Comparison of ENCODE assay signal across 8 mouse cellular contexts in genomic region chr13:43560458-43561411, GRCm38 (mm10). TPM values are rescaled to one million over a fixed set of nuclear protein-coding genes. Genes with fewer than 3 reads are reported as not detected.
DNase-seq lines count a peak whose midpoint lies in the region; ATAC-seq lines count a peak whose summit lies in the region.

No protein-coding gene starts in this region.

- no peaks in the 10 kb centered on the region for H3K27me3 ChIP-seq in embryonic facial prominence, embryonic 12.5 days
- peaks cover 26% of the 10 kb centered on the region for H3K27me3 ChIP-seq in midbrain, embryonic 12.5 days

- peak overlapping the region; percentile 94 for H3K4me2 ChIP-seq in embryonic facial prominence, embryonic 12.5 days (replicated peaks)
- H3K4me2 ChIP-seq in midbrain, embryonic 12.5 days (replicated peaks): peak overlapping the region; percentile 68

- intact Hi-C loops in heart, postnatal 10 days (cut with DNase I): no loop called here
- intact Hi-C loops in left cerebral cortex, postnatal 25 days (cut with DNase I): no loop called here
- intact Hi-C loops in left cerebral cortex, postnatal 14 days (cut with DNase I): loop anchor here (10.0 kb wide), 2 partner anchors 174 to 386 kb away; partner anchors contain the start of gene Tbc1d7

- peak overlapping the region; percentile 83 for H3K9ac ChIP-seq in embryonic facial prominence, embryonic 12.5 days
- H3K9ac ChIP-seq in midbrain, embryonic 12.5 days (replicated peaks): peak overlapping the region; percentile 74

- ATAC-seq in embryonic facial prominence, embryonic 12.5 days (ENCODE audit: insufficient number of reproducible peaks, insufficient read depth, low FRiP score, low TSS enrichment): no peak
- no peak for ATAC-seq in midbrain, embryonic 12.5 days (ENCODE audit: low FRiP score, low read depth)

- peaks cover 14% of the 10 kb centered on the region for H3K4me1 ChIP-seq in embryonic facial prominence, embryonic 12.5 days
- peaks cover 10% of the 10 kb centered on the region for H3K4me1 ChIP-seq in midbrain, embryonic 12.5 days

- no peaks in the 10 kb centered on the region for H3K36me3 ChIP-seq in embryonic facial prominence, embryonic 12.5 days
- H3K36me3 ChIP-seq in midbrain, embryonic 12.5 days: no peaks in the 10 kb centered on the region

- 8% methylated on average over 18 of the region's 18 CpGs for WGBS in embryonic facial prominence, embryonic 12.5 days
- 12% methylated on average over 18 of the region's 18 CpGs for WGBS in midbrain, embryonic 12.5 days

- peak overlapping the region; percentile 80; the same call in 1 of the 2 replicates for H3K27ac ChIP-seq in embryonic facial prominence, embryonic 12.5 days
- peak overlapping the region; percentile 83 for H3K27ac ChIP-seq in midbrain, embryonic 12.5 days (replicated peaks)

- H3K9me3 ChIP-seq in embryonic facial prominence, embryonic 12.5 days: no peaks in the 10 kb centered on the region
- H3K9me3 ChIP-seq in midbrain, embryonic 12.5 days: no peaks in the 10 kb centered on the region

- peak overlapping the region; percentile 82 for H3K4me3 ChIP-seq in embryonic facial prominence, embryonic 12.5 days
- H3K4me3 ChIP-seq in midbrain, embryonic 12.5 days: peak overlapping the region; percentile 66

- peak; percentile 42 for DNase-seq in ovary, postnatal 36 days (ENCODE audit: low spot score)
- DNase-seq in ovary, postnatal 14 days (ENCODE audit: low spot score): no peak
- DNase-seq in heart, postnatal 10 days: peak; percentile 63 to 76
- DNase-seq in kidney, postnatal 4 days: peak; percentile 38 to 63
- DNase-seq in left cerebral cortex, postnatal 25 days (ENCODE audit: low spot score in 2 of 2): no peak
- no peak for DNase-seq in left cerebral cortex, postnatal 14 days (ENCODE audit: low spot score in 2 of 2)

RNA-seq across cellular contexts. Expression of gene Mcur1, which starts 0.7 kb away (rescaled TPM):
- 13.5 and 15.0 TPM in 2 replicates for polyA plus RNA-seq in embryonic facial prominence, embryonic 12.5 days (2016; fragmentation: Nextera tagmentation; extraction: Ambion mirVana)
- total RNA-seq in heart, postnatal 10 days (2021): 10 to 100 TPM; 43.3 to 47.3 TPM
- 10.5 and 12.9 TPM in 2 replicates for polyA plus RNA-seq in midbrain, embryonic 12.5 days (2016; fragmentation: Nextera tagmentation; extraction: Ambion mirVana)
- 10 to 100 TPM; 14.2 to 16.9 TPM for total RNA-seq in left cerebral cortex, postnatal 25 days (2021)
- total RNA-seq in left cerebral cortex, postnatal 14 days (2021): 10 to 100 TPM; 12.5 to 14.6 TPM

RNA-seq across cellular contexts. Expression of gene Rnf182, which starts 54.8 kb away (rescaled TPM):
- 11.6 and 12.0 TPM in 2 replicates for polyA plus RNA-seq in embryonic facial prominence, embryonic 12.5 days (2016; fragmentation: Nextera tagmentation; extraction: Ambion mirVana)
- under 1 TPM; 0.17 to 0.22 TPM for total RNA-seq in heart, postnatal 10 days (2021)
- 12.7 and 14.5 TPM in 2 replicates for polyA plus RNA-seq in midbrain, embryonic 12.5 days (2016; fragmentation: Nextera tagmentation; extraction: Ambion mirVana)
- total RNA-seq in left cerebral cortex, postnatal 25 days (2021): 1 to 10 TPM; 6.9 to 7.1 TPM
- 1 to 10 TPM; 6.3 to 7.6 TPM for total RNA-seq in left cerebral cortex, postnatal 14 days (2021)

Comparison
In these comparisons a context has a peak if more than half of its experiments do, and no peak if none do; other contexts are left out.
1. DNase-seq: peak in ovary, postnatal 36 days (single experiment), heart, postnatal 10 days (2 of 2) and kidney, postnatal 4 days (2 of 2); none in ovary, postnatal 14 days (single experiment), left cerebral cortex, postnatal 25 days (0 of 2) and left cerebral cortex, postnatal 14 days (0 of 2).
2. RNA of gene Rnf182, which starts 54.8 kb away (total RNA-seq): 6.3 to 7.6 TPM in left cerebral cortex, postnatal 14 days and 6.9 to 7.1 TPM in left cerebral cortex, postnatal 25 days; 0.17 to 0.22 TPM in heart, postnatal 10 days; every median in the first group is over 4 times any median in the second.